Mouse (Mus musculus) MEL (cell line): ENCODE measurements around the gene Gm28710.

Experiments
- CTCF ChIP-seq, 3 experiments: IDR thresholded peaks in 2 of 3; conservative IDR thresholded peaks in 1 of 3; 2 replicates each; pipeline ENCODE4 v1.5.1; 2011 to 2012; ENCODE audit warnings: low read length in 3 of 3, low read depth in 2 of 3, mild to moderate bottlenecking in 2 of 3, improper control_type of control experiment in 1 of 3, inconsistent platforms in 1 of 3, mixed read lengths in 1 of 3, moderate library complexity in 1 of 3; ENCODE audit not compliant: control insufficient read depth in 1 of 3, insufficient read depth in 1 of 3, poor library complexity in 1 of 3, severe bottlenecking in 1 of 3
- EP300 ChIP-seq, 2 experiments: IDR thresholded peaks; 2 replicates each; pipeline ENCODE4 v1.6.1; 2011; ENCODE audit warnings: improper control_type of control experiment in 2 of 2, low read length in 2 of 2, low read depth in 1 of 2, mild to moderate bottlenecking in 1 of 2
- ETS1 ChIP-seq: IDR thresholded peaks from 2 replicates; pipeline ENCODE4 v1.6.1; 2012; ENCODE audit warnings: low read depth, mild to moderate bottlenecking, inconsistent platforms, low read length, improper control_type of control experiment, moderate library complexity
- GABPA ChIP-seq: IDR thresholded peaks from 2 replicates; pipeline ENCODE4 v1.6.1; 2012; ENCODE audit warnings: low read depth, mild to moderate bottlenecking, inconsistent platforms, low read length, improper control_type of control experiment, moderate library complexity
- MAFK ChIP-seq: IDR thresholded peaks from 2 replicates; pipeline ENCODE4 v1.6.1; 2011; ENCODE audit warnings: low read depth, mild to moderate bottlenecking, low read length, improper control_type of control experiment, borderline replicate concordance
- MAZ ChIP-seq: IDR thresholded peaks from 2 replicates; pipeline ENCODE4 v1.6.1; 2012; ENCODE audit warnings: low read depth, mild to moderate bottlenecking, inconsistent platforms, low read length, improper control_type of control experiment
- SMC3 ChIP-seq: IDR thresholded peaks from 2 replicates; pipeline ENCODE4 v1.6.1; 2011; ENCODE audit warnings: low read depth, low read length, improper control_type of control experiment
- TBP ChIP-seq: IDR thresholded peaks from 2 replicates; pipeline ENCODE4 v1.8.0; 2011; ENCODE audit warnings: low read depth, low read length, improper control_type of control experiment

GRCm38 (mm10) chr5:16894161-16894560 lies 102.6 kb downstream of the Gm28710 start:
- TF ChIP-seq CTCF (IDR thresholded peaks at IDR 0.05 in 2 of 3, conservative IDR thresholded peaks at IDR 0.05 in 1 of 3; ENCODE audit: control insufficient read depth in 1 of 3, insufficient read depth in 1 of 3, low read depth in 2 of 3, low read length in 3 of 3, poor library complexity in 1 of 3, severe bottlenecking in 1 of 3) (peak in 1 of 3 experiments; percentile 51; a peak in 3 of 6 replicates), MAFK (no peak), SMC3 (peak; percentile 60), ETS1 (no peak), EP300 (IDR thresholded peaks at IDR 0.05; ENCODE audit: low read depth in 1 of 2, low read length in 2 of 2) (no peak), MAZ (no peak), GABPA (no peak), TBP (no peak)
